Mouse (Mus musculus): ENCODE measurements around the gene Tmem25. TPM values are rescaled to one million over a fixed set of nuclear protein-coding genes. Genes with fewer than 3 reads are reported as not detected.

The Tmem25 gene
- polyA plus RNA-seq (2012), result 0.01 TPM in 1 of 2 replicates, not detected in the other

- H3K9me3 ChIP-seq (ENCODE audit: control insufficient read depth, low read length), result no peaks in the 10 kb centered on the region
- peaks cover 17% of the 10 kb centered on the region for H3K4me1 ChIP-seq (ENCODE audit: control insufficient read depth)
- peak within 1 kb of the TSS; percentile 62 for H3K4me3 ChIP-seq (replicated peaks)
- peaks cover 48% of the 10 kb centered on the region for H3K27me3 ChIP-seq (ENCODE audit: control insufficient read depth)
- no peaks in the 10 kb centered on the region; the same call in 1 of the 2 replicates for H3K36me3 ChIP-seq (ENCODE audit: control insufficient read depth)
- TF ChIP-seq GATA1 (IDR thresholded peaks at IDR 0.05; ENCODE audit: low read length) (no peak), TAL1 (IDR thresholded peaks at IDR 0.05; ENCODE audit: low read length) (no peak)
Observed at GRCm38 (mm10) chr9:44799102-44799957, at the start of gene Tmem25. Tmem25 (minus strand) TSS chr9:44799307.

- Histone ChIP-seq H3K9me3 (ENCODE audit: control insufficient read depth, low read length) (no peaks in the 10 kb centered on the region), H3K27me3 (ENCODE audit: control insufficient read depth) (no peaks in the 10 kb centered on the region), H3K4me1 (ENCODE audit: control insufficient read depth) (no peaks in the 10 kb centered on the region), H3K4me3 (replicated peaks) (no peak overlapping the region), H3K36me3 (ENCODE audit: control insufficient read depth) (peaks cover 87% of the 10 kb centered on the region)
- TF ChIP-seq TAL1 (IDR thresholded peaks at IDR 0.05; ENCODE audit: low read length) (no peak), GATA1 (IDR thresholded peaks at IDR 0.05; ENCODE audit: low read length) (no peak)
Observed at GRCm38 (mm10) chr9:44847446-44847845, 48.3 kb upstream of the Tmem25 start.

GRCm38 (mm10) chr9:44841241-44841640 is 42.1 kb upstream of the Tmem25 start:
- Histone ChIP-seq H3K27me3 (ENCODE audit: control insufficient read depth) (no peaks in the 10 kb centered on the region), H3K36me3 (ENCODE audit: control insufficient read depth) (peaks cover 90% of the 10 kb centered on the region), H3K4me1 (ENCODE audit: control insufficient read depth) (no peaks in the 10 kb centered on the region), H3K9me3 (ENCODE audit: control insufficient read depth, low read length) (no peaks in the 10 kb centered on the region), H3K4me3 (replicated peaks) (no peak overlapping the region)
- TF ChIP-seq GATA1 (IDR thresholded peaks at IDR 0.05; ENCODE audit: low read length) (no peak), TAL1 (IDR thresholded peaks at IDR 0.05; ENCODE audit: low read length) (no peak)

- H3K4me3 ChIP-seq (replicated peaks), result no peak overlapping the region
- H3K27me3 ChIP-seq (ENCODE audit: control insufficient read depth), result no peaks in the 10 kb centered on the region
- peaks cover 87% of the 10 kb centered on the region for H3K36me3 ChIP-seq (ENCODE audit: control insufficient read depth)
- no peaks in the 10 kb centered on the region for H3K4me1 ChIP-seq (ENCODE audit: control insufficient read depth)
- H3K9me3 ChIP-seq (ENCODE audit: control insufficient read depth, low read length), result no peaks in the 10 kb centered on the region
- TF ChIP-seq GATA1 (IDR thresholded peaks at IDR 0.05; ENCODE audit: low read length) (no peak), TAL1 (IDR thresholded peaks at IDR 0.05; ENCODE audit: low read length) (no peak)
Observed at GRCm38 (mm10) chr9:44836439-44836838, 37.3 kb upstream of the Tmem25 start.

- TF ChIP-seq GATA1 (IDR thresholded peaks at IDR 0.05; ENCODE audit: low read length), result no peak
- no peak for TF ChIP-seq TAL1 (IDR thresholded peaks at IDR 0.05; ENCODE audit: low read length)
- Histone ChIP-seq H3K36me3 (ENCODE audit: control insufficient read depth) (peaks cover 91% of the 10 kb centered on the region), H3K9me3 (ENCODE audit: control insufficient read depth, low read length) (no peaks in the 10 kb centered on the region), H3K4me3 (replicated peaks) (no peak overlapping the region), H3K4me1 (ENCODE audit: control insufficient read depth) (no peaks in the 10 kb centered on the region), H3K27me3 (ENCODE audit: control insufficient read depth) (no peaks in the 10 kb centered on the region)
Observed at GRCm38 (mm10) chr9:44832356-44832755, 33.2 kb upstream of the Tmem25 start.

GRCm38 (mm10) chr9:44830506-44830905 is 31.4 kb upstream of the Tmem25 start:
- TF ChIP-seq GATA1 (IDR thresholded peaks at IDR 0.05; ENCODE audit: low read length) (no peak), TAL1 (IDR thresholded peaks at IDR 0.05; ENCODE audit: low read length) (no peak)
- Histone ChIP-seq H3K9me3 (ENCODE audit: control insufficient read depth, low read length) (no peaks in the 10 kb centered on the region), H3K4me3 (replicated peaks) (no peak overlapping the region), H3K36me3 (ENCODE audit: control insufficient read depth) (peaks cover 93% of the 10 kb centered on the region), H3K4me1 (ENCODE audit: control insufficient read depth) (no peaks in the 10 kb centered on the region), H3K27me3 (ENCODE audit: control insufficient read depth) (no peaks in the 10 kb centered on the region)

- Histone ChIP-seq H3K4me1 (ENCODE audit: control insufficient read depth) (no peaks in the 10 kb centered on the region), H3K27me3 (ENCODE audit: control insufficient read depth) (no peaks in the 10 kb centered on the region), H3K36me3 (ENCODE audit: control insufficient read depth) (peaks cover 93% of the 10 kb centered on the region)
Observed at GRCm38 (mm10) chr9:44828944-44829343, 29.8 kb upstream of the Tmem25 start.

GRCm38 (mm10) chr9:44826660-44827059 is 27.6 kb upstream of the Tmem25 start:
- H3K27me3 ChIP-seq (ENCODE audit: control insufficient read depth), result no peaks in the 10 kb centered on the region
- H3K9me3 ChIP-seq (ENCODE audit: control insufficient read depth, low read length), result no peaks in the 10 kb centered on the region
- peaks cover 95% of the 10 kb centered on the region for H3K36me3 ChIP-seq (ENCODE audit: control insufficient read depth)
- H3K4me3 ChIP-seq (replicated peaks), result no peak overlapping the region
- no peak for TF ChIP-seq TAL1 (IDR thresholded peaks at IDR 0.05; ENCODE audit: low read length)
- no peak for TF ChIP-seq GATA1 (IDR thresholded peaks at IDR 0.05; ENCODE audit: low read length)
- no peaks in the 10 kb centered on the region for H3K4me1 ChIP-seq (ENCODE audit: control insufficient read depth)

More at GRCm38 (mm10) chr9:44828944-44829343, 29.8 kb upstream of the Tmem25 start:
- no peak for TF ChIP-seq GATA1 (IDR thresholded peaks at IDR 0.05; ENCODE audit: low read length)
- TF ChIP-seq TAL1 (IDR thresholded peaks at IDR 0.05; ENCODE audit: low read length), result no peak
- no peak overlapping the region for H3K4me3 ChIP-seq (replicated peaks)
- H3K9me3 ChIP-seq (ENCODE audit: control insufficient read depth, low read length), result no peaks in the 10 kb centered on the region

- Histone ChIP-seq H3K4me3 (replicated peaks) (no peak overlapping the region), H3K9me3 (ENCODE audit: control insufficient read depth, low read length) (no peaks in the 10 kb centered on the region), H3K36me3 (ENCODE audit: control insufficient read depth) (peaks cover 100% of the 10 kb centered on the region), H3K27me3 (ENCODE audit: control insufficient read depth) (no peaks in the 10 kb centered on the region), H3K4me1 (ENCODE audit: control insufficient read depth) (no peaks in the 10 kb centered on the region)
- TF ChIP-seq TAL1 (IDR thresholded peaks at IDR 0.05; ENCODE audit: low read length), result no peak
- no peak for TF ChIP-seq GATA1 (IDR thresholded peaks at IDR 0.05; ENCODE audit: low read length)
Observed at GRCm38 (mm10) chr9:44819920-44820827, 21.1 kb upstream of the Tmem25 start.

Measured in erythroblast, embryonic 14.5 days (primary cell).